Mouse (Mus musculus) thymus, adult 2 months (tissue): ENCODE measurements around the gene Boll.

Experiments used
- CTCF ChIP-seq: fragments of 200-500 bp; IDR thresholded peaks from 2 replicates; pipeline ENCODE4 v1.5.1; 2012; ENCODE audit warnings: mild to moderate bottlenecking, control low read depth, low read length, moderate library complexity, borderline replicate concordance; ENCODE audit not compliant: control insufficient read depth, poor library complexity, insufficient read depth; ENCODE audit errors: extremely low read depth
- POLR2A ChIP-seq: fragments of 200-500 bp; IDR thresholded peaks from 2 replicates; pipeline ENCODE4 v1.6.1; 2012; ENCODE audit warnings: mild to moderate bottlenecking, low read length, control low read depth, moderate library complexity; ENCODE audit not compliant: control insufficient read depth, poor library complexity, insufficient read depth; ENCODE audit errors: extremely low read depth

- TF ChIP-seq POLR2A (no peak), CTCF (no peak)
Measured at GRCm38 (mm10) chr1:55208500-55209140, 154.6 kb downstream of the Boll start.
